Mouse (Mus musculus) kidney, adult 2 months (tissue): ENCODE data around the gene Mesd.

Source experiments
- CTCF ChIP-seq: fragments of 200-500 bp; conservative IDR thresholded peaks from 2 replicates; pipeline ENCODE4 v1.5.1; 2011; ENCODE audit warnings: low read depth, mild to moderate bottlenecking, control low read depth, low read length, moderate library complexity, mixed read lengths; ENCODE audit not compliant: insufficient read depth, insufficient read length
- POLR2A ChIP-seq: fragments of 200-500 bp; IDR thresholded peaks from one replicate; pipeline ENCODE4 v1.6.1; 2011; ENCODE audit warnings: low read depth, low read length, control low read depth

GRCm38 (mm10) chr7:83904831-83905230, 20.6 kb downstream of the Mesd start:
- no peak for TF ChIP-seq CTCF
- no peak for TF ChIP-seq POLR2A
